Mouse (Mus musculus): ENCODE data around the gene Olfm1.

Olfm1 gene

GRCm38 (mm10) chr2:28204677-28205466 lies 12.1 kb downstream of the Olfm1 start:
- no peak for DNase-seq (ENCODE audit: low spot score)

- no peak for DNase-seq (ENCODE audit: low spot score)
These were observed 12.6 kb downstream of the Olfm1 start for GRCm38 (mm10) chr2:28205467-28205805.

- no peak for DNase-seq (ENCODE audit: low spot score)
These were observed 13.2 kb downstream of the Olfm1 start for GRCm38 (mm10) chr2:28205870-28206421.

- no peak for DNase-seq (ENCODE audit: low spot score)
These were observed 13.7 kb downstream of the Olfm1 start for GRCm38 (mm10) chr2:28206472-28206871.

GRCm38 (mm10) chr2:28207200-28207750 lies 14.5 kb downstream of the Olfm1 start:
- DNase-seq (ENCODE audit: low spot score) = no peak

- DNase-seq (ENCODE audit: low spot score) = no peak
These were observed 15.4 kb downstream of the Olfm1 start for GRCm38 (mm10) chr2:28208130-28208745.

- DNase-seq (ENCODE audit: low spot score) = no peak
These were observed 16.4 kb downstream of the Olfm1 start for GRCm38 (mm10) chr2:28209211-28209610.

- DNase-seq (ENCODE audit: low spot score) = no peak
These were observed 16.9 kb downstream of the Olfm1 start for GRCm38 (mm10) chr2:28209653-28210052.

GRCm38 (mm10) chr2:28210273-28210672 lies 17.5 kb downstream of the Olfm1 start:
- DNase-seq (ENCODE audit: low spot score) = no peak

GRCm38 (mm10) chr2:28211531-28212281 lies 18.9 kb downstream of the Olfm1 start:
- DNase-seq (ENCODE audit: low spot score) = no peak

GRCm38 (mm10) chr2:28212911-28213310 lies 20.1 kb downstream of the Olfm1 start:
- no peak for DNase-seq (ENCODE audit: low spot score)

GRCm38 (mm10) chr2:28216211-28216775 lies 23.5 kb downstream of the Olfm1 start:
- DNase-seq (ENCODE audit: low spot score) = no peak

- DNase-seq (ENCODE audit: low spot score) = no peak
These were observed 25.0 kb downstream of the Olfm1 start for GRCm38 (mm10) chr2:28217783-28218182.

- no peak for DNase-seq (ENCODE audit: low spot score)
These were observed 26.0 kb downstream of the Olfm1 start for GRCm38 (mm10) chr2:28218651-28219356.

- no peak for DNase-seq (ENCODE audit: low spot score)
These were observed 26.8 kb downstream of the Olfm1 start for GRCm38 (mm10) chr2:28219625-28220024.

GRCm38 (mm10) chr2:28221803-28222202 lies 29.0 kb downstream of the Olfm1 start:
- no peak for DNase-seq (ENCODE audit: low spot score)

- no peak for DNase-seq (ENCODE audit: low spot score)
These were observed 32.0 kb downstream of the Olfm1 start for GRCm38 (mm10) chr2:28224819-28225218.

GRCm38 (mm10) chr2:28225906-28226305 lies 33.1 kb downstream of the Olfm1 start:
- DNase-seq (ENCODE audit: low spot score) = no peak

- no peak for DNase-seq (ENCODE audit: low spot score)
These were observed 34.2 kb downstream of the Olfm1 start for GRCm38 (mm10) chr2:28226971-28227370.

- no peak for DNase-seq (ENCODE audit: low spot score)
These were observed 34.9 kb downstream of the Olfm1 start for GRCm38 (mm10) chr2:28227589-28228191.

GRCm38 (mm10) chr2:28228364-28228763 lies 35.6 kb downstream of the Olfm1 start:
- DNase-seq (ENCODE audit: low spot score) = no peak

Measured in layer of hippocampus, adult 9-10 months (tissue).